Mouse (Mus musculus) stomach, embryonic 15.5 days (tissue): ENCODE data around the gene Slamf8. TPM values are rescaled to one million over a fixed set of nuclear protein-coding genes. Genes with fewer than 3 reads are reported as not detected.

Experiments
- ATAC-seq: fragments of 200-750 bp; cut with Nextera tagmentation; 2 replicates; pipeline ENCODE4 v1.8.0; 2017; ENCODE audit warnings: low read depth, moderate number of reproducible peaks, moderate TSS enrichment; ENCODE audit not compliant: insufficient read depth, low FRiP score
- H3K27ac ChIP-seq: fragments of 300-500 bp; sonication (generic); 2 replicates; pipeline ENCODE4 v1.5.1; 2015; ENCODE audit warnings: mild to moderate bottlenecking, inconsistent platforms
- H3K27me3 ChIP-seq: fragments of 300-500 bp; sonication (generic); replicated peaks from 2 replicates; pipeline ENCODE4 v1.6.1; 2015; ENCODE audit warnings: inconsistent platforms
- H3K36me3 ChIP-seq: fragments of 300-500 bp; sonication (generic); 2 replicates; pipeline ENCODE4 v1.6.1; 2015; ENCODE audit warnings: inconsistent platforms
- H3K4me1 ChIP-seq: fragments of 300-500 bp; sonication (generic); 2 replicates; pipeline ENCODE4 v1.6.1; 2015; ENCODE audit warnings: inconsistent platforms
- H3K4me2 ChIP-seq: fragments of 300-500 bp; sonication (generic); 2 replicates; pipeline ENCODE4 v1.6.1; 2015; ENCODE audit warnings: mild to moderate bottlenecking, inconsistent platforms
- H3K4me3 ChIP-seq: fragments of 300-500 bp; sonication (generic); replicated peaks from 2 replicates; pipeline ENCODE4 v1.5.1; 2015; ENCODE audit warnings: inconsistent platforms
- H3K9ac ChIP-seq: fragments of 300-500 bp; sonication (generic); 2 replicates; pipeline ENCODE4 v1.6.1; 2015; ENCODE audit warnings: inconsistent platforms
- H3K9me3 ChIP-seq: fragments of 300-500 bp; sonication (generic); 2 replicates; pipeline ENCODE4 v1.6.1; 2016; ENCODE audit warnings: inconsistent platforms
- WGBS: fragments of 180-500 bp; shearing (Covaris S2); methylation state at CpG from one replicate; pipeline ENCODE4 v1.1.7; 2015; 5-methylcytosine and 5-hydroxymethylcytosine counted together
- polyA plus RNA-seq: library from polyadenylated mRNA; unstranded; fragments of >200 nt; fragmentation: Nextera tagmentation; extraction: Ambion mirVana; gene quantifications from 2 replicates; pipeline ENCODE4 v1.2.1, GENCODE M21; 2015

The Slamf8 gene
- polyA plus RNA-seq, 1 experiment from 2014 or later, result 0.31 TPM

DNA sequence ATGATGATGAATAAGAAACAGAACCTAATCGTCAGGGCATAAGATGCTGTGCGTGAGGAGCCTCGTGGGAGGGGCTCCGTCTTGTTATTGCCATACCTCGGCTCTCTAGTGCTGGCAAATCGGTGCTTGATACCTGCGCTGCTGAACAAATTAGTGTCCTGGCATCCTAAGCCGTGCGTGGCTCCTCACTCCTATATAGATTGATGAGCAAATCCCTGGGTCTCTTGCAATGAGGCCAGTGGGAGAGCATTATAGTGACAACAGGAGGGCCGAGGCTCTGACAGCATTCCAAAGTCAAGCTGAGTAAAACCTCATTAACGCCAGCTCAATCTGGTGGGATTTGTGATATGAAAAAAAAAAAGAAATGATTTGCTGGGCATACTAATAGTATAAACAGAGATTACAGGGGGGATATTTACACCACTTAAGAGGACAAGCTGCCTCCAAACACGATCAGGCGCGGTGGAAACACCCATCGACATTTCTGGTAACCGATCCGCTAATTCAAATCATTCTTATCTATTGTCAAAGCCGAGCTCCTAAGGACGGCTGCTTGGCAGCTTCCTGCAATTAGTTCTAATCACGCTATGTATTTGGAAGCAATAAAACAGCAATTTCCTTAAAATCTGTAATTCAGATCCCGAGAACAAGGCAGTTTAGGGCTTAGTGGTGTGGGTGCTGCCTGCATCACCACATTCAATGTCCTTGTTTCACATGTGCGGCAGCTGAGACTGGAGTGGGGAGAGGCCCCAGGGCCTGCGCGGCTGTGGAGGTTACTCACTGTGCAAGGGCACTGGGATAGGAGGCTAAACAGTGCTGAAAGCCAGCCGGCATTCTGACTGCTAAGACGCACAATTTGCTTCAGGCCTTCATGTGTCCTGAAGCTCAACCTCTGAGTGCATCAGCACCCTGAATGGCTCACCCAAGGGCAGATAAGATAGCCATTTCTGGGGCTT, 4.5 kb downstream of the Slamf8 start:
- H3K27ac ChIP-seq, result no peak overlapping the region
- peaks cover 8% of the 10 kb centered on the region; the same call in 1 of the 2 replicates for H3K27me3 ChIP-seq
- no peak for ATAC-seq
- WGBS, result 40% methylated on average over 26 of the region's 26 CpGs
- H3K36me3 ChIP-seq, result no peaks in the 10 kb centered on the region
- H3K4me1 ChIP-seq, result no peaks in the 10 kb centered on the region
- H3K4me3 ChIP-seq, result no peak overlapping the region
- no peaks in the 10 kb centered on the region for H3K9me3 ChIP-seq
- no peak overlapping the region for H3K4me2 ChIP-seq
- H3K9ac ChIP-seq, result no peak overlapping the region

DNA sequence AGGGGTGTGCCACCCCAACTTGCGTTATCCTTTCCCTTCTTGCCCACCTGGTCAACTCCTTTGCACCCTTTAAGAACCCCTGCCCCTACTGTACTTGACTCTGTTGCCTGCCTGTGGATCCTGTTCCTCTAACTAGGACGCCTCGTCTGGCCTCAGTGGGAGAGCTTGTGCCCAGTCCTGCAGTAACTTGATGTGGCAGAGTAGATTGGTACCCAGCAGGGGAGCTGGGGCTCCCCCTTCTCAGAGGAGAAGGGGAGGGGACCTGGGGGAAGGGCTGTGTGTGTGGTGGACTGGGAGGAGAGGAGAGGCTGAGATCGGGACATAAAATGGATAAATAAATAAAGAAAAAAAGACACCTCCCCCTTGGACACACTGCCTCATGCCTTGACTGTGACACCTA, 5.3 kb downstream of the Slamf8 start:
- H3K27ac ChIP-seq, result no peak overlapping the region
- ATAC-seq, result no peak
- H3K27me3 ChIP-seq, result peaks cover 8% of the 10 kb centered on the region; the same call in 1 of the 2 replicates
- H3K36me3 ChIP-seq, result no peaks in the 10 kb centered on the region
- H3K4me1 ChIP-seq, result no peaks in the 10 kb centered on the region
- no peak overlapping the region for H3K4me2 ChIP-seq
- H3K9me3 ChIP-seq, result no peaks in the 10 kb centered on the region
- no peak overlapping the region for H3K4me3 ChIP-seq
- no peak overlapping the region for H3K9ac ChIP-seq
- WGBS, result 50% methylated on average over 4 of the region's 4 CpGs

GRCm38 (mm10) chr1:172584271-172584670, 6.1 kb downstream of the Slamf8 start:
- Histone ChIP-seq H3K9ac (no peak overlapping the region), H3K4me1 (no peaks in the 10 kb centered on the region), H3K4me3 (no peak overlapping the region), H3K27ac (no peak overlapping the region), H3K4me2 (no peak overlapping the region), H3K27me3 (peaks cover 8% of the 10 kb centered on the region; the same call in 1 of the 2 replicates), H3K9me3 (no peaks in the 10 kb centered on the region), H3K36me3 (no peaks in the 10 kb centered on the region)
- ATAC-seq, result no peak
- 84% methylated on average over 6 of the region's 6 CpGs for WGBS

DNA sequence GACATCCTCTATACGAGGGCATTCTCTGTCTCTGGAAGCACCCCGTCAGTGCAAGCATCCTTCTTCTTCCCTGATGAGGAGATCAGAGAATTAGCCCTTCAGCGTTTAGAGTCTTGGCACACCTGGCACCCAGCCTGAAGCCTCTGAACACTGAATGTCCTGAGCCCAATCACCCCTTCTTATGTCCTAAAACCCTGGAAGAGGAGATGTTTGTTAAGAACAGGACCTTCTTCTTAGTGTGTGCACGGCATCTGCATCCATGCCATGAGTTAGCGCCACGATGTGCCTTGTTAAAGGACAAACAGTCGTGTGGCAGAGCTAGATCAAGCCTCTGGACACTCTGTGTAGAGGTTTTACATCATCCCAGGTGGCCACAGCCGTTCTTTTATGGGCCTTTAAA, 7.9 kb downstream of the Slamf8 start:
- Histone ChIP-seq H3K4me2 (no peak overlapping the region), H3K36me3 (no peaks in the 10 kb centered on the region), H3K4me1 (no peaks in the 10 kb centered on the region), H3K9ac (no peak overlapping the region), H3K27me3 (peaks cover 8% of the 10 kb centered on the region; the same call in 1 of the 2 replicates), H3K9me3 (no peaks in the 10 kb centered on the region), H3K27ac (no peak overlapping the region), H3K4me3 (no peak overlapping the region)
- ATAC-seq, result no peak
- 81% methylated on average over 8 of the region's 8 CpGs for whole genome bisulfite sequencing

GRCm38 (mm10) chr1:172580116-172580515, 10.3 kb downstream of the Slamf8 start:
- Histone ChIP-seq H3K9ac (no peak overlapping the region), H3K4me3 (no peak overlapping the region), H3K36me3 (no peaks in the 10 kb centered on the region), H3K9me3 (no peaks in the 10 kb centered on the region), H3K27ac (no peak overlapping the region), H3K27me3 (peaks cover 1% of the 10 kb centered on the region; the same call in 1 of the 2 replicates), H3K4me2 (no peak overlapping the region), H3K4me1 (no peaks in the 10 kb centered on the region)
- WGBS, result 49% methylated on average over 6 of the region's 6 CpGs
- no peak for ATAC-seq

- no peak overlapping the region for H3K4me3 ChIP-seq
- no peaks in the 10 kb centered on the region for H3K4me1 ChIP-seq
- no peak overlapping the region for H3K9ac ChIP-seq
- 0 out of 2 replicates have a peak, but pooled peaks cover 2% of the 10 kb centered on the region for H3K27me3 ChIP-seq
- 38% methylated on average over 4 of the region's 4 CpGs for WGBS
- H3K4me2 ChIP-seq, result no peak overlapping the region
- H3K9me3 ChIP-seq, result no peaks in the 10 kb centered on the region
- ATAC-seq, result no peak
- H3K27ac ChIP-seq, result no peak overlapping the region
- H3K36me3 ChIP-seq, result no peaks in the 10 kb centered on the region
Measured at GRCm38 (mm10) chr1:172567758-172568157, 22.6 kb downstream of the Slamf8 start.

DNA sequence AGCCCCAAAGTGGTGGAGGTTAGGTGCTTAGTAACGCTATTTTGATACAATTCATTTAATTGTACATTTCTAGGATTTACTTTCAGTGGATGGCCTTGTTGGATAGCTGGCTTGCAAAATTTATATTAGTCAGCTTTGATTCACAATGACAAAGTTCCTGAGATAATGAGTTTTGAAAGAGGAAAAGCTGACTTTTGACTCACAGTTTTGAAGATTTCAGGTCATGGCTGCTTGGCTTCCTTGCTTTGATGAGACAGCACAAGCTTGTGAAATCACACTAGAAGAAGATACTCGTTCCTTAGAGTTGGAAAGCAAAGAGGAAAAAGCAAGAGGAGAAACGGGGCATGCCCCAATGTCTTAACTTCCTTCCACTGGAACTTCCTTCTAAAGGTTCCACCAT, 24.2 kb downstream of the Slamf8 start:
- Histone ChIP-seq H3K4me2 (no peak overlapping the region), H3K9me3 (no peaks in the 10 kb centered on the region), H3K27ac (no peak overlapping the region), H3K27me3 (0 out of 2 replicates have a peak, but pooled peaks cover 9% of the 10 kb centered on the region), H3K9ac (no peak overlapping the region), H3K4me3 (no peak overlapping the region), H3K4me1 (peaks cover 9% of the 10 kb centered on the region), H3K36me3 (no peaks in the 10 kb centered on the region)
- 66% methylated on average over 3 of the region's 3 CpGs for WGBS
- ATAC-seq, result no peak

DNA sequence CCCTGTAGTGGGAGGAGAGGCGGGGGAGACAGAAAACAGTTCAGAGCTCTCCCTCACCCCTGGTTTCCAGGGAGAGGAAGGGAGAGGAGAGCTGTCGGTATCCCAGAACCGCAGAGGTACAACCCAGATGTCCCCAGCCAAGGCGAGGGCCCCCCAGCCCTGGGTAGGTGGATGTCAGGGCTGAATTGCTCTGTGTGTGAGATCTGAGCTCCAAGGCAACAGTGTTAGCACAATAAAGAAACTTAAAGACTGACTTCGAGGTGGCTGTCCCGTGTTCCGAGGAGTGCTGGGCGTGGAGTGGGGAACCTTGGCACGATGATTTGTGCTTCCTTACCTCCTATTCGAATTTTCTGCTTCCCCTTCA, 26.9 kb downstream of the Slamf8 start:
- Histone ChIP-seq H3K4me3 (peak overlapping the region; percentile 57), H3K4me2 (peak overlapping the region; percentile 97), H3K4me1 (peaks cover 9% of the 10 kb centered on the region), H3K27ac (no peak overlapping the region), H3K9me3 (no peaks in the 10 kb centered on the region), H3K9ac (peak overlapping the region; percentile 30; the same call in 1 of the 2 replicates), H3K36me3 (no peaks in the 10 kb centered on the region), H3K27me3 (peaks cover 9% of the 10 kb centered on the region; the same call in 1 of the 2 replicates)
- 4% methylated on average over 10 of the region's 10 CpGs for WGBS
- no peak for ATAC-seq

GRCm38 (mm10) chr1:172562641-172563464, 27.5 kb downstream of the Slamf8 start:
- Histone ChIP-seq H3K4me2 (peak overlapping the region; percentile 97), H3K9ac (peak overlapping the region; percentile 30), H3K4me3 (peak overlapping the region; percentile 57), H3K27me3 (peaks cover 9% of the 10 kb centered on the region; the same call in 1 of the 2 replicates), H3K27ac (peak overlapping the region; percentile 23; the same call in 1 of the 2 replicates), H3K36me3 (no peaks in the 10 kb centered on the region), H3K9me3 (no peaks in the 10 kb centered on the region), H3K4me1 (peaks cover 11% of the 10 kb centered on the region)
- WGBS, result 1% methylated on average over 66 of the region's 66 CpGs
- ATAC-seq, result peak; percentile 82

GRCm38 (mm10) chr1:172555638-172556037, 34.7 kb downstream of the Slamf8 start, which contains the start of gene Vsig8:
Gene Vsig8 (plus strand): TSS chr1:172555938.
- ATAC-seq, result no peak
- 77% methylated on average over 11 of the region's 11 CpGs for WGBS
- Histone ChIP-seq H3K4me2 (peak within 1 kb of the TSS; percentile 8; the same call in 1 of the 2 replicates), H3K4me1 (peaks cover 7% of the 10 kb centered on the region; the same call in 1 of the 2 replicates), H3K27me3 (no peaks in the 10 kb centered on the region; the same call in 1 of the 2 replicates), H3K9ac (no peak within 1 kb of the TSS), H3K36me3 (no peaks in the 10 kb centered on the region), H3K4me3 (peak within 1 kb of the TSS; percentile 1; the same call in 1 of the 2 replicates), H3K9me3 (no peaks in the 10 kb centered on the region), H3K27ac (no peak within 1 kb of the TSS)

- ATAC-seq, result no peak
- WGBS, result 55% methylated on average over 1 of the region's 1 CpGs
- H3K4me1 ChIP-seq, result peaks cover 17% of the 10 kb centered on the region; the same call in 1 of the 2 replicates
- H3K9ac ChIP-seq, result no peak overlapping the region
- no peaks in the 10 kb centered on the region for H3K36me3 ChIP-seq
- no peak overlapping the region for H3K4me2 ChIP-seq
- no peaks in the 10 kb centered on the region for H3K9me3 ChIP-seq
- peak overlapping the region; percentile 65 for H3K27ac ChIP-seq
- H3K4me3 ChIP-seq, result no peak overlapping the region
- H3K27me3 ChIP-seq, result no peaks in the 10 kb centered on the region
Measured at GRCm38 (mm10) chr1:172552623-172553022, 37.7 kb downstream of the Slamf8 start.
